Mouse (Mus musculus) kidney, postnatal 0 days (tissue): ENCODE results near the gene Gm12830. TPM values are rescaled to one million over a fixed set of nuclear protein-coding genes. Genes with fewer than 3 reads are reported as not detected.

Experiments
- ATAC-seq: fragments of 200-750 bp; cut with Nextera tagmentation; replicated peaks from 2 replicates; pipeline ENCODE4 v1.8.0; 2017; ENCODE audit warnings: low read depth, moderate number of reproducible peaks, moderate TSS enrichment, moderate library complexity; ENCODE audit not compliant: low FRiP score
- DNase-seq: peaks from one replicate; pipeline ENCODE4 v3.0.0-alpha.2; 2016; ENCODE audit warnings: low spot score
- H3K27ac ChIP-seq: fragments of 300-500 bp; sonication (generic); 2 replicates; pipeline ENCODE4 v1.5.1; 2014; ENCODE audit warnings: mild to moderate bottlenecking
- H3K27me3 ChIP-seq: fragments of 300-500 bp; sonication (generic); 2 replicates; pipeline ENCODE4 v1.6.1; 2014; ENCODE audit warnings: low read length, mixed read lengths; ENCODE audit not compliant: insufficient read depth
- H3K36me3 ChIP-seq: fragments of 300-500 bp; sonication (generic); 2 replicates; pipeline ENCODE4 v1.6.1; 2014; ENCODE audit warnings: low read length, mixed read lengths; ENCODE audit not compliant: insufficient read depth
- H3K4me1 ChIP-seq: fragments of 300-500 bp; sonication (generic); replicated peaks from 2 replicates; pipeline ENCODE4 v1.6.1; 2014; ENCODE audit warnings: antibody characterized with exemption, low read length, mixed read lengths; ENCODE audit not compliant: insufficient read depth
- H3K4me2 ChIP-seq: fragments of 300-500 bp; sonication (generic); 2 replicates; pipeline ENCODE4 v1.6.1; 2014; ENCODE audit warnings: mild to moderate bottlenecking, low read length, moderate library complexity, mixed read lengths
- H3K4me3 ChIP-seq: fragments of 300-500 bp; sonication (generic); replicated peaks from 2 replicates; pipeline ENCODE4 v1.5.1; 2014; ENCODE audit warnings: low read depth, low read length
- H3K9ac ChIP-seq: fragments of 300-500 bp; sonication (generic); 2 replicates; pipeline ENCODE4 v1.6.1; 2014; ENCODE audit warnings: low read depth, low read length
- H3K9me3 ChIP-seq: fragments of 300-500 bp; sonication (generic); replicated peaks from 2 replicates; pipeline ENCODE4 v1.6.1; 2016; ENCODE audit warnings: low read length, inconsistent platforms, mixed read lengths
- CTCF ChIP-seq: IDR thresholded peaks from 2 replicates; pipeline ENCODE4 v1.5.1; 2016; ENCODE audit warnings: antibody characterized with exemption, low read depth, mild to moderate bottlenecking, moderate library complexity
- WGBS: fragments of 180-500 bp; shearing (Covaris S2); extraction: QIAGEN DNeasy Blood & Tissue Kit; methylation state at CpG from one replicate; pipeline ENCODE4 v1.1.7; 2014; 5-methylcytosine and 5-hydroxymethylcytosine counted together
- polyA plus RNA-seq: library from polyadenylated mRNA; unstranded; fragments of >200 nt; fragmentation: Nextera tagmentation; extraction: Ambion mirVana; gene quantifications from 2 replicates; pipeline ENCODE4 v1.2.1, GENCODE M21; 2015

Gene Gm12830
- polyA plus RNA-seq, 1 experiment from 2014 or later: 0.07 TPM

DNA sequence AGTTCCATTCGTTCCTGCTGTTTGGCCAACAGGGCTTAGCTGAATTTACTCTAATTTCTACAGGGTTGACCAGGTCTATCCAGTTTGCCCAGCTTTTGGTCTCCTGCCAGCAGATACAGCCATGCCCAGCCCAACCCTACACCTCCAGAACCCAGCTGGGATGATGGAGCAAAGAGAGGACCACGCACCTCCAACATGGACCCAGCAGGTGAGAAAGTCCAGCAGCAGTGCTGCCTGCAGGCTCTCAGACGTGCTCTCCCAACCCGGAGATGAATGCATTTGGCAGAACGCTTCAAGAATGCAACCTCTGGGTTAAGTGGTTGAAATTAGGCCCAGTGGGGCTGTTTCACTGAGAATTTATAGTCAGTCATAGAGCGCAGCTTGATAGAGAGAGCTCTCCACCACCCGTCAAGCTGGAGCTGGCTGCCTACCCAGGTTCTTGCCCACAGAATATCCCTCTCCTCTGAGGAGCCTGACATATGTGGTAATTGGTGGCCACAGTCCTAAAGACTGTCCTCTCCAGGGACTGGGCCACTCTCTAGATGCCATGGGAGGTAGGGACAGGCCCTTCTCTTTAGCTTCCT lies 23.4 kb upstream of the Gm12830 start:
- Histone ChIP-seq H3K36me3 (no peaks in the 10 kb centered on the region), H3K4me3 (no peak overlapping the region), H3K27me3 (no peaks in the 10 kb centered on the region), H3K4me2 (no peak overlapping the region), H3K4me1 (peaks cover 6% of the 10 kb centered on the region; the same call in 1 of the 2 replicates), H3K27ac (no peak overlapping the region), H3K9me3 (no peaks in the 10 kb centered on the region), H3K9ac (no peak overlapping the region)
- WGBS: 34% methylated on average over 7 of the region's 7 CpGs
- TF ChIP-seq CTCF: no peak
- ATAC-seq (no peak; the same call in 1 of the 2 replicates), DNase-seq (peak; percentile 65)

DNA sequence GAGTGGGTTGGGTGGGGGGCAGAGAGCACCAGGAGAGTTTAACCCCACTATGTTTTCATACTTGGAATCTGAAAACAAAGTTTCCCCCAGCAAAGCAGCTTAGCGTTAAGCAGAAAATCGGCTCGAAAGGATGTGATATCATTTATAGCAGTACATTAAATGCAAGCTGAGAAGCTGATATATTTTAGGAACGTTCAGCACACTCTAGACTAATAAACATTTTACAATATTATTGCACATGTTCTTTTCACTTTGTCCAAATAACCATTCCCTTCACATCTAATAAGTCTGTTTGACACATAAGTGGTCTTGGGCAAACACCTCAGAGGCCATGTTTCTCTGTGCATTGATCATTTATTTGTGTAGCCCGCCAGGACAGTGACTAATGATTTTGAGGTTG lies 17.4 kb upstream of the Gm12830 start:
- no peak overlapping the region for H3K4me2 ChIP-seq
- no peaks in the 10 kb centered on the region for H3K36me3 ChIP-seq
- DNase-seq (no peak), ATAC-seq (no peak)
- no peak overlapping the region for H3K27ac ChIP-seq
- no peak overlapping the region for H3K4me3 ChIP-seq
- no peaks in the 10 kb centered on the region for H3K9me3 ChIP-seq
- H3K27me3 ChIP-seq: no peaks in the 10 kb centered on the region
- H3K4me1 ChIP-seq: no peaks in the 10 kb centered on the region
- no peak for TF ChIP-seq CTCF
- WGBS: 48% methylated on average over 5 of the region's 5 CpGs
- H3K9ac ChIP-seq: no peak overlapping the region

DNA sequence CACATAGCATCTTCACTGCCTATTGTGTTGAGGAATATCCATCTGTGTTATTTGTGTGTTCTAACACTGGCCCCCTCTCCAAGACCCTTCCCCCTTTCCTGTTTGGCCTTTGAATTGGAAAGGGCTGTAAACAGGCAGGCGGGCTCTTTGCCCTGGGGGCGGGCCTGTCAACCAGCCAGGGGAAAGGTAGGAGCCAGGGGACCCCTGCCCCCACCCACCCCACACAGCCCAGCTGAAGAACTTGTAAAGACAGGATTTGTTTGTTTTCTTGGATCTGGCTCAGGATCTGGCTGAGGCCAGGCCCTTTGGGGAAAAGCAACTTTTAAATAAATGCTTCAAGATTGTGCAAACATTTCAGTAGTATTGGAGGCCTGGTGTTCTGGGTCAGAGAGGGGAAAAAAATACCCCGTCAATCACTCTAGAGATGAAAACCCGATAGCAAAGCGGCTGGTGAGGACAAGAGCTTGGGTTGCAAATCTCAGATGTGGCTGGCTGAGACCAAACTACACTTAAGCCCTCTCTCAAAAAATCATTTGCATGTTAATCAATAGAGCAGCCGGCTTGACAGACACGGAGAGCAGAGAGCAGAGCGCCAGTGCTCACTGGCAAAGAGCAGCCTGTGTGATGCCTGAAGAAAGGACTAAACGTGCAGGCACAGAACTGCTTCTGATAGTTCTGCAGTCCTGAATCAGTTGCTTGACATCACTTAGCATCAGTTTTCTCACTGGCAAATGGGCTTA lies 2.4 kb upstream of the Gm12830 start:
- Histone ChIP-seq H3K4me3 (no peak overlapping the region), H3K27ac (0 out of 2 replicates have a peak overlapping the region, but pooled peaks have one; percentile 38), H3K9ac (no peak overlapping the region), H3K4me1 (peaks cover 5% of the 10 kb centered on the region; the same call in 1 of the 2 replicates), H3K9me3 (no peaks in the 10 kb centered on the region), H3K27me3 (0 out of 2 replicates have a peak, but pooled peaks cover 6% of the 10 kb centered on the region), H3K36me3 (no peaks in the 10 kb centered on the region), H3K4me2 (no peak overlapping the region)
- no peak for ATAC-seq
- 31% methylated on average over 9 of the region's 9 CpGs for WGBS
- peak; percentile 46 for DNase-seq
- no peak for TF ChIP-seq CTCF

DNA sequence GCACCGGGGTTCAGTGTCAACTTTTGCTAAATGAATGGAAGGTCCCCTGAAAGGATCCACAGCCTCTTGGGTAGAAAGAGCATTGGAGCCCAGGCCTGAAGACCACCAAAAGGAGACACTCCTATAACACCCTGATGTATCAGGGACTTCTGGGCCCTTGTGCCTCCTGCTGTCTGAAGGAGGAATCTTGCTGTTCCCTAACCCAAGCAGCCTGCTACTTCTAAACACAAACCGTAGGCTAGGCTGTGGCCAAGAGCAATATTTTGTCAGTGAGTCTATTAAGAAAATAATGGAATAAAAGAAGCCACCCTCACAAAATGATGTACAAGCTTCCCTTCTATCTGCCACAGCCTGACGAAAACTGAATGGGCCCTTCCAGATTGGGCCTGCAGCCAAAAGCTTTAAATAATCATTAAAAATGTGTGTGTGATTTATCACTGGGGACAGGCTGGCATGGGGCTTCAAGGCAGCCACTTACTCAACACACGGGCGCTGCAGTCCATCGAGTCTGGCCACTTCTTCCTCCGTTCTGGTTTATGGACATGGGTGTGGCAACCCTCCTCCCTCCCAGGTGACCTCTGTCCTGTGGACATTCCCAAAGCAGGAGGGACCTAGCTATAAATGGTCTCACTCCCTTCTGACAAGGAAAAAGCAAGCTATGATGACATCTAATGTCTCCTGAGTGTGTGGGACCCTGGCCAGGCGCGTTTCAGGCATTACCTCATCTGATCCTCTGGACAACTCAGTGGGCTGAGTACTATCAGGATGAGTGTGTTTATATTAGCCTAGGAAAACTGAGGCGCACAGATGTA lies 13.5 kb downstream of the Gm12830 start:
- Histone ChIP-seq H3K4me2 (no peak overlapping the region), H3K4me3 (no peak overlapping the region), H3K4me1 (0 out of 2 replicates have a peak, but pooled peaks cover 3% of the 10 kb centered on the region), H3K27ac (no peak overlapping the region), H3K36me3 (no peaks in the 10 kb centered on the region), H3K9ac (no peak overlapping the region), H3K9me3 (no peaks in the 10 kb centered on the region), H3K27me3 (no peaks in the 10 kb centered on the region)
- 31% methylated on average over 10 of the region's 10 CpGs for WGBS
- peak; percentile 51 for TF ChIP-seq CTCF
- ATAC-seq (no peak; the same call in 1 of the 2 replicates), DNase-seq (peak; percentile 76)

DNA sequence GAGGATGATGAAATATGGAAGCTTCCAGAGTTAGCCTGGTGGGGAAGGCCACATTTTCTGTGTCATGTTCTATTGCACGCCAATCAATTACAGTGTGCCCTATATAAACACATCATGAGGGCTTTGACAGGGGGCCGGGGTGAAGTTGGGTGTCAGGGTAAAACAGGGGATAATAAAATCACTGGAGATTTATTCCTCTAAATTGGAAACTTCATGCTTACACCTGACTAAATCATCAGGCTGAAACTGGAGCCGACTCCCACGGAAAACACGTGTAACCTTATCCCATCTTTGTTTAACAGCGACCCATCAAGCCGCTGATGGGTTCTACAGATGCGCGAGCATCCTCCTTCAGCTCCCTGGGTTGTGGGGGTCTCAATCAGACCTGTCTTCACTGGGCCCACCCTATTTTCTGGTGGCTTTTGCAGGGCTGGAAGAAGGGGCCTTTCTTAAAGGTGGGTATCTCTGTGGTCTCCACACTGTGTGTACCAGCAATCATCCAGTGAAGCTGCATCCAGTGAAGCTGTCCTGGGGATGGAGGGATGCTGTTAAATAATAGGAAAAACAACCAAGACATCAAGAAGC lies 19.9 kb downstream of the Gm12830 start:
- Histone ChIP-seq H3K36me3 (no peaks in the 10 kb centered on the region), H3K27me3 (peaks cover 4% of the 10 kb centered on the region; the same call in 1 of the 2 replicates), H3K9me3 (no peaks in the 10 kb centered on the region), H3K4me2 (0 out of 2 replicates have a peak overlapping the region, but pooled peaks have one; percentile 6), H3K27ac (no peak overlapping the region), H3K9ac (no peak overlapping the region), H3K4me1 (no peaks in the 10 kb centered on the region), H3K4me3 (no peak overlapping the region)
- DNase-seq: peak; percentile 73
- ATAC-seq: no peak; the same call in 1 of the 2 replicates
- TF ChIP-seq CTCF: no peak
- WGBS: 24% methylated on average over 9 of the region's 9 CpGs
